Mouse (Mus musculus) stomach, embryonic 14.5 days (tissue): ENCODE data around the gene Ucn3. TPM values are rescaled to one million over a fixed set of nuclear protein-coding genes. Genes with fewer than 3 reads are reported as not detected.

ENCODE experiments used
- microRNA-seq: library from miRNA; unstranded; fragments of <30 nt; microRNA quantifications from one replicate; pipeline ENCODE4, GENCODE M21; 2016
- polyA plus RNA-seq: library from polyadenylated mRNA; unstranded; fragments of >200 nt; fragmentation: Nextera tagmentation; extraction: Ambion mirVana; gene quantifications from 2 replicates; pipeline ENCODE4 v1.2.1, GENCODE M21; 2014

Gene Ucn3
- polyA plus RNA-seq, 1 experiment from 2014 or later = 0.16 TPM

Small RNA genes lying within 50 kb of the gene (microRNA-seq; reads per million reads assigned to microRNA genes)
- not detected for gene Gm22460

Other genes starting within 250 kb of the Ucn3 start
- gene Calml3, start 141.0 kb downstream of the Ucn3 start, polyA plus RNA-seq = 2.0 and 5.0 TPM in 2 replicates
- not detected in 2 replicates for gene Calm4, start 107.6 kb downstream of the Ucn3 start, polyA plus RNA-seq
- gene Calm5, start 91.2 kb downstream of the Ucn3 start, polyA plus RNA-seq = 0.71 TPM in 1 of 2 replicates, not detected in the other
- 70.9 and 75.8 TPM in 2 replicates for gene Net1, start 27.1 kb downstream of the Ucn3 start, polyA plus RNA-seq
- gene Tubal3, start 27.1 kb downstream of the Ucn3 start, polyA plus RNA-seq = 0.10 and 0.14 TPM in 2 replicates
- 2.0 and 2.9 TPM in 2 replicates for gene Akr1c14, start 103.7 kb upstream of the Ucn3 start, polyA plus RNA-seq
- 0.42 and 1.00 TPM in 2 replicates for gene Akr1c18, start 205.3 kb upstream of the Ucn3 start, polyA plus RNA-seq
- gene Akr1c13, start 245.8 kb upstream of the Ucn3 start, polyA plus RNA-seq = 121 and 124 TPM in 2 replicates